Mouse (Mus musculus) myocyte (in vitro differentiated cells): ENCODE measurements around the gene Rabgap1l. TPM values are rescaled to one million over a fixed set of nuclear protein-coding genes. Genes with fewer than 3 reads are reported as not detected.

Experiments used
- H3K27me3 ChIP-seq: one replicate; pipeline ENCODE4 v1.6.1; 2011; ENCODE audit not compliant: control insufficient read depth, insufficient read depth, insufficient read length
- H3K36me3 ChIP-seq: one replicate; pipeline ENCODE4 v1.6.1; 2011; ENCODE audit not compliant: control insufficient read depth, insufficient read depth
- H3K4me2 ChIP-seq: one replicate; pipeline ENCODE4 v1.6.1; 2011; ENCODE audit warnings: low read depth, control low read depth
- H3K4me3 ChIP-seq: one replicate; pipeline ENCODE4 v1.5.1; 2011; ENCODE audit warnings: mild to moderate bottlenecking, control low read depth, moderate library complexity
- H3K79me2 ChIP-seq: one replicate; pipeline ENCODE4 v1.6.1; 2011; ENCODE audit not compliant: control insufficient read depth, insufficient read depth
- H3ac ChIP-seq: one replicate; pipeline ENCODE4 v1.6.1; 2011; ENCODE audit not compliant: control insufficient read depth, insufficient read length
- CEBPB ChIP-seq: IDR thresholded peaks from 2 replicates; pipeline ENCODE4 v1.6.1; 2011; ENCODE audit warnings: mild to moderate bottlenecking, moderate library complexity; ENCODE audit not compliant: poor library complexity, insufficient read depth, severe bottlenecking
- E2F4 ChIP-seq: IDR thresholded peaks from one replicate; pipeline ENCODE4 v1.6.1; 2011; ENCODE audit warnings: mild to moderate bottlenecking, control low read depth, moderate library complexity; ENCODE audit not compliant: insufficient read depth
- MAX ChIP-seq: IDR thresholded peaks from one replicate; pipeline ENCODE4 v1.6.1; 2011; ENCODE audit warnings: low read depth, mild to moderate bottlenecking, control low read depth
- MYOD1 ChIP-seq, 3 experiments: IDR thresholded peaks; one replicate each; pipeline ENCODE4 v1.6.1; 2011; ENCODE audit warnings: control low read depth in 2 of 3, low read depth in 2 of 3, mild to moderate bottlenecking in 2 of 3, moderate library complexity in 1 of 3; ENCODE audit not compliant: insufficient read length in 2 of 3, control insufficient read depth in 1 of 3
- MYOG ChIP-seq, 3 experiments: IDR thresholded peaks; one replicate each; pipeline ENCODE4 v1.6.1; 2011; ENCODE audit warnings: control low read depth in 2 of 3, low read depth in 2 of 3, mild to moderate bottlenecking in 2 of 3; ENCODE audit not compliant: insufficient read length in 2 of 3, control insufficient read depth in 1 of 3, insufficient read depth in 1 of 3
- POLR2A ChIP-seq: IDR thresholded peaks from one replicate; pipeline ENCODE4 v1.6.1; 2011; ENCODE audit warnings: low read depth, mild to moderate bottlenecking, control low read depth, moderate library complexity; ENCODE audit not compliant: insufficient read length
- POLR2AphosphoS2 ChIP-seq: IDR thresholded peaks from one replicate; pipeline ENCODE4 v1.6.1; 2011; ENCODE audit warnings: low read depth, control low read depth; ENCODE audit not compliant: insufficient read length
- REST ChIP-seq: IDR thresholded peaks from one replicate; pipeline ENCODE4 v1.6.1; 2011; ENCODE audit warnings: mild to moderate bottlenecking, control low read depth, moderate library complexity; ENCODE audit not compliant: insufficient read depth, insufficient read length
- SRF ChIP-seq: IDR thresholded peaks from one replicate; pipeline ENCODE4 v1.6.1; 2011; ENCODE audit warnings: low read depth; ENCODE audit not compliant: control insufficient read depth, insufficient read length
- TCF12 ChIP-seq: IDR thresholded peaks from one replicate; pipeline ENCODE4 v1.6.1; 2011; ENCODE audit warnings: mild to moderate bottlenecking, control low read depth; ENCODE audit not compliant: poor library complexity, insufficient read depth, severe bottlenecking
- TCF3 ChIP-seq: IDR thresholded peaks from one replicate; pipeline ENCODE4 v1.6.1; 2011; ENCODE audit warnings: low read depth, control low read depth; ENCODE audit not compliant: insufficient read length
- USF1 ChIP-seq: IDR thresholded peaks from one replicate; pipeline ENCODE4 v1.6.1; 2011; ENCODE audit warnings: low read depth, mild to moderate bottlenecking, control low read depth, moderate library complexity
- polyA plus RNA-seq: library from polyadenylated mRNA; unstranded; fragments of >200 nt; fragmentation: generic; extraction: Trizol; gene quantifications from one replicate; pipeline ENCODE4 v1.2.1, GENCODE M21; 2012; ENCODE audit warnings: missing spikeins

The Rabgap1l gene
- polyA plus RNA-seq, 1 experiment = 6.3 TPM

- H3K27me3 ChIP-seq = no peaks in the 10 kb centered on the region
- H3K4me2 ChIP-seq = no peak overlapping the region
- H3ac ChIP-seq = no peak overlapping the region
- TF ChIP-seq MYOG (IDR thresholded peaks at IDR 0.05; ENCODE audit: control insufficient read depth in 1 of 3, insufficient read depth in 1 of 3, insufficient read length in 2 of 3, low read depth in 2 of 3) (no peak), TCF3 (no peak), USF1 (no peak), MAX (no peak), CEBPB (no peak)
- no peaks in the 10 kb centered on the region for H3K36me3 ChIP-seq
- H3K79me2 ChIP-seq = no peaks in the 10 kb centered on the region
- H3K4me3 ChIP-seq = no peak overlapping the region
These were observed 484.5 kb downstream of the Rabgap1l start for GRCm38 (mm10) chr1:160308498-160308897.

DNA sequence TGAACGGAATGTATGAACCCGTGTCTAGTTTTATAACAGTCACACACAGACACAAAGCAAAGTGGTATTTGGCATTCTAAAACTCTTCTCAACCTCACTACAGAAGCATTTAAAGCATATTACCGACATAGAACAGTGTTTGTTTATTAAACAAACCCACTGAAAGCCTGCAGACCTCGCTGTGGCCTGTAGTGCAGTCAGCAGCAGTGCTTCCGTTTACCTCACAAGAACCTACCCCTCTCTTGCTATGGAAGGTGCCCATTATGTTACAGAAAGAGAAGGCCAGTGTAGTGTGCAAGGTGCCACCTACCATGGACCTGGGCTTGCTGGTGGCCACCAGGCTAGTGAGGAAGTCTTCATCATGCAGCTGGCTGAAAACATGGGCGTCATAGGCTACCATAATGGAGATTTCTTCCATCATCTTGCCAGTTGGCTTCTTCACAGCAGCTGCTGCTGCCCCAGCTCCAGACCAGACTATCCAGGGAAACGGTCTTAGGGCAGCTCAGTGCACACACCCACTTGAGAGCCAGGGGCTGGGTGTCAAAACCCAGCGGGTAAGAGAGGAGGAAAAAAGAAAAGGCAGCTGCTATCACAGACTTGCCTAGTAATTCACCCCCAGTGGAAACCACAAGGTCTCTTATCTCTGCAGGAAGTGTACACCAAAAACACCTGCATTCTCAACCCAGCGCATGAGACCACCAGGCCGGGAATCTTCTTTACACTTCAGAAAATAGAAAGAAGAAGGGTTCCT, 486.0 kb downstream of the Rabgap1l start:
- no peaks in the 10 kb centered on the region for H3K36me3 ChIP-seq
- no peak overlapping the region for H3K4me2 ChIP-seq
- no peaks in the 10 kb centered on the region for H3K27me3 ChIP-seq
- H3ac ChIP-seq = no peak overlapping the region
- no peak overlapping the region for H3K4me3 ChIP-seq
- TF ChIP-seq MYOG (IDR thresholded peaks at IDR 0.05; ENCODE audit: control insufficient read depth in 1 of 3, insufficient read depth in 1 of 3, insufficient read length in 2 of 3, low read depth in 2 of 3) (peak in 1 of 3 experiments; percentile 72), CEBPB (no peak), MYOD1 (IDR thresholded peaks at IDR 0.05; ENCODE audit: control insufficient read depth in 1 of 3, insufficient read length in 2 of 3, low read depth in 2 of 3) (peak in 2 of 3 experiments; percentile 50 to 64)
- H3K79me2 ChIP-seq = no peaks in the 10 kb centered on the region

DNA sequence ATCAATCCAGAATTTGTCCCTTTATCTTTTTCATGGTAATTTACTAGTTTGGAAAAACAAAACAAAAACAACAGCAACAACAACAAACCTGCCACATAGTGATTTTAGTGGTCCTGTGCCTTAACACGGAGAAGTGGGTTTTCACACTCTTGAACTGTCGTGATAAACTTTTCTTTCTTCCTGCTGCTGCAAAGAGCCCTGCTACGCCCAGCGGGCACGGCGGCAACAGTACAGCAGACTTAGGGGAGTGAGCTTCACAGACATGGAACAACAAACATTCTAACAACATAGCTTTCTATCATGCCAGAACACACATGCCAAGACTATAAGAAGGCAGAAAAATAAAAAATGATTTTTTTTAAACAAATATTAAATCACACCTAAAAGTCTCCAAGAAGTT, 486.7 kb downstream of the Rabgap1l start:
- H3ac ChIP-seq = no peak overlapping the region
- TF ChIP-seq E2F4 (no peak), POLR2A (no peak), MYOG (IDR thresholded peaks at IDR 0.05; ENCODE audit: control insufficient read depth in 1 of 3, insufficient read depth in 1 of 3, insufficient read length in 2 of 3, low read depth in 2 of 3) (no peak), SRF (no peak), TCF3 (no peak), POLR2AphosphoS2 (no peak), USF1 (no peak), CEBPB (no peak)
- H3K4me3 ChIP-seq = no peak overlapping the region
- H3K4me2 ChIP-seq = no peak overlapping the region
- H3K79me2 ChIP-seq = no peaks in the 10 kb centered on the region
- no peaks in the 10 kb centered on the region for H3K27me3 ChIP-seq
- no peaks in the 10 kb centered on the region for H3K36me3 ChIP-seq

GRCm38 (mm10) chr1:160305826-160306225, 487.2 kb downstream of the Rabgap1l start:
- H3ac ChIP-seq = no peak overlapping the region
- TF ChIP-seq TCF3 = no peak
- no peak for TF ChIP-seq REST
- TF ChIP-seq MYOG (IDR thresholded peaks at IDR 0.05; ENCODE audit: control insufficient read depth in 1 of 3, insufficient read depth in 1 of 3, insufficient read length in 2 of 3, low read depth in 2 of 3) = no peak
- no peak for TF ChIP-seq SRF
- H3K4me3 ChIP-seq = no peak overlapping the region
- no peak overlapping the region for H3K4me2 ChIP-seq
- no peaks in the 10 kb centered on the region for H3K36me3 ChIP-seq
- no peaks in the 10 kb centered on the region for H3K79me2 ChIP-seq
- no peaks in the 10 kb centered on the region for H3K27me3 ChIP-seq

GRCm38 (mm10) chr1:160304969-160305498, 488.0 kb downstream of the Rabgap1l start:
- H3K4me3 ChIP-seq = no peak overlapping the region
- no peak overlapping the region for H3ac ChIP-seq
- H3K36me3 ChIP-seq = no peaks in the 10 kb centered on the region
- H3K27me3 ChIP-seq = no peaks in the 10 kb centered on the region
- no peaks in the 10 kb centered on the region for H3K79me2 ChIP-seq
- H3K4me2 ChIP-seq = no peak overlapping the region
- TF ChIP-seq USF1 (no peak), REST (no peak), MAX (no peak), E2F4 (no peak), SRF (no peak), POLR2A (no peak), POLR2AphosphoS2 (no peak)

DNA sequence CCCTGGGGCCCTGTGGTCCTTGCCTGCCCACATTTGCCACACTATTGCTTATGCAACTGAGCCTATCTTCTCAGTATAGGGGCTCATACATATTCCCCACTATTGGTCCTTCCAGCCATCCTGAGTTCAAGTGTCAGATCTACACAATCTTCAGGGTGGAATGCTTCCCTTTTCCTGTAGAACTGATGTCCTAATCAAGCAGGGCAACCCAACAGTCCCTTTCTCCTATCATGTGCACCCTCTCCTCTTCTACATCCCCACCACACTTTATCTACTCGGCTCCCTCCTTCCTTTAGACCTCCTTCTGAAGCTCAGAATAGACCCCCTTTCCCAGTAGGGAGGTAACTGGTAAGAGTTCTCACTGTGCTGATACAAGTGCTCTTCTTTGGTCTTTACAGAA, 490.7 kb downstream of the Rabgap1l start:
- Histone ChIP-seq H3K36me3 (no peaks in the 10 kb centered on the region), H3K79me2 (no peaks in the 10 kb centered on the region), H3K27me3 (no peaks in the 10 kb centered on the region), H3K4me2 (no peak overlapping the region), H3K4me3 (no peak overlapping the region), H3ac (no peak overlapping the region)
- TF ChIP-seq TCF12 = no peak
